Mouse (Mus musculus): Measurements from ENCODE around the gene Sost. TPM values are rescaled to one million over a fixed set of nuclear protein-coding genes. Genes with fewer than 3 reads are reported as not detected.

Sost gene
- not detected for polyA plus RNA-seq (2014; fragmentation: Illumina TruSeq; extraction: RNeasy Lipid Tissue Mini Kit (QIAGEN cat#74804); ENCODE audit: low read depth, low replicate concordance)

DNA sequence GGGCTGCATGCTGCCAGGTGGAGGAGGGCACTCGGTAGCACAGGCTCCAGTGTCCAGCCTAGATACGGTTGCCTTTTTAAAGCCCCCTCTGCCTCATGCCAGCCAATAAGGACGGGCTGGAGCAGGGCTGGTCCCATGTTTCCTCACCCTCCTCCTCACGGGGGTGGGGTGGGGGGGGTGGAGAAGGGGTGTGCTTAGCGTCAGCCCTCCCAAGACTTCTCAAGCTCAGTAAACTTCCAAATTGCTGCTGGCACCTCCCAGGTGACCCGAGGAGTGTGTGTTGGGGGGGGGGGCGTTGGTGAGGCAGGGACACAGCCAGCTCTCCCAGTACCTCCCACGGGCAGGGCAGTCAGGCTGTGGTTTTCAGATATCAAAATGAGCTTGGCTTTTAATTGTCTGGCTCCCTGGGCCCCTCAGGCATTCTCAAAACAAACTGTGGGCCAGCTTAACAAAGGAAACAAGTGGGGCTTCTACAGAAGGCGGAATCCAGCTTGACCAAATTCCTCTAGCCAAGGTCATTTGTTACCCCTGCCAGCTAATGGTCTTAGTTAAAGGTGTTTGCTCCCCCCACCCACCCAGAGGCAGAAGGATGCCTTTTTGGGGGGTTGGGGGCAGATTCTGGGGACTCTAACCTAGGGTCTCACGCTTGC lies at the start of gene Sost:
Sost (minus strand) TSS at position 51 of the 650 bp plus-strand sequence.

DNA sequence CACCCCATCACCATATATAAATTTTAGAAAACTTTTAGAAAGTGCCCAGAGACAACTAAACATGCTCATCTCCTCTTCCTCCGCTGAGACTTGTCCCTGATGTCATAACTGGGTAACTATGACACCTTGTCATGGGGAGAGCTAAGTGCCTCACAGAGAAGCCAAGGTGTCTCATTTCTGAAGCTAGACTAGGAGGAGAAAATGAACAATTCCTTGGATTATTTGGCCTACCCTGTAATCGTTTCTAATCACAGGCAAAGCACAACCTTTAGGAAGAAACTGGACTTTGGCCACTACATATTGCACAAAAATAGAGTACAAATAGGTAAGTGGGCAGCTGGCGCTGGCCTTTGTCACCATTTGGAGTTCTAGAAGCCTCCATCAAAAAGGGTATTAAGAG lies 20.1 kb upstream of the Sost start, which contains the start of gene Dusp3:
Dusp3 (minus strand) TSS at position 101 of the 400 bp plus-strand sequence.

DNA sequence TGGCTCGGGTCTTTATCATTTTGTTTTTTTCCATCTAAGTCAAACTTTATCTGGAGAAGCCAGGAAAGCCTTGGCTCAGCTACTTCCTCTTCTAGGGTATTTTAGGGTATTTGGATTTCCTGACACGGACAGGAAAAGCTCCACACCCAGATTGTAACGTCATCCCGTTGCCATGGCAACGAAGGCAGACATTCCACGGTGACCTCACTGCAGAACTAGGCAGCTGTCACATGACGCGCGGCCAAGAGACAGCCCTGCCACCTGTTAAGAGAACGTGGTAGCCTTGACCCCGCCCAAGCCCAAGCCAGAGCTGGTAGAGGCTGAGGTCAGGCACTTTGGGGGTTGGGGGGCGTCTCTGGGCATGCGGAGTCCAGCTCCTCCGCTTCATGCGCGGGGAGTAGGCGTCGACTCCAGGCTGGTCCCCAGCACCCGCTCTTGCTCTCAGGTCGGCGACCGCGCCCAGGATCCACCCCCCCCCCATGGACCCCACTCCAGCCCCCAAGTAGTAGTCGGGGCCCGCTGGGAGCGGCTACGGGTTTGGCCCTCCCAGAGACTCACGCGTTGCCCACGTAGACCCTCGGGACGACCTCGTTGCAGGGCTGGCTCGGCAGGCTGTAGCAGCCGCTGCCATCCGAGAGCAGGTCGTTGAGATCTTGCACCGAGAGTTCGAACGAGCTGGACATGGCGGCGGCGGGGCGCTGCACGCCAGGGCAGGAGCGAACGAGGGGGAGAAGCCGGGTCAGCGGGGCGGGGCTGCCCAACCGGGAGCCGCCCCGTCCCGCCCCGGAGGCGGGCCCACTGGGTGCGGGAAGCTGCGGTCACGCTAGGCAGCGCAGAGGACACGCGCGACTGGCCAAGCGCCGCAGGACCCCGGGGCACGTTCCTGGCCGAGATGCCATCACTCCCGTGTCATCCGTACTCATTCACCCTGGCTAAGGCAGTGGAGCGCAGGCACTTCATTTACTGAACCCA lies 17.5 kb upstream of the Sost start, which contains the start of gene Cfap97d1:
Cfap97d1 (plus strand) TSS at position 226 of the 972 bp plus-strand sequence.

Other genes with a start within 250 kb of the Sost start
- 6.9 TPM for gene Dhx8, start 234.1 kb downstream of the Sost start, polyA plus RNA-seq (2014; fragmentation: Illumina TruSeq; extraction: RNeasy Lipid Tissue Mini Kit (QIAGEN cat#74804); ENCODE audit: low read depth, low replicate concordance)
- not detected for gene Etv4, start 181.6 kb downstream of the Sost start, polyA plus RNA-seq (2014; fragmentation: Illumina TruSeq; extraction: RNeasy Lipid Tissue Mini Kit (QIAGEN cat#74804); ENCODE audit: low read depth, low replicate concordance)
- gene Meox1, start 72.6 kb downstream of the Sost start, polyA plus RNA-seq (2014; fragmentation: Illumina TruSeq; extraction: RNeasy Lipid Tissue Mini Kit (QIAGEN cat#74804); ENCODE audit: low read depth, low replicate concordance) = not detected
- not detected for gene Cfap97d1, start 17.3 kb upstream of the Sost start, polyA plus RNA-seq (2014; fragmentation: Illumina TruSeq; extraction: RNeasy Lipid Tissue Mini Kit (QIAGEN cat#74804); ENCODE audit: low read depth, low replicate concordance)
- gene Dusp3, start 20.0 kb upstream of the Sost start, polyA plus RNA-seq (2014; fragmentation: Illumina TruSeq; extraction: RNeasy Lipid Tissue Mini Kit (QIAGEN cat#74804); ENCODE audit: low read depth, low replicate concordance) = 14.0 TPM
- gene Mpp3, start 61.4 kb upstream of the Sost start, polyA plus RNA-seq (2014; fragmentation: Illumina TruSeq; extraction: RNeasy Lipid Tissue Mini Kit (QIAGEN cat#74804); ENCODE audit: low read depth, low replicate concordance) = not detected
- 8.8 TPM for gene Cd300lg, start 74.5 kb upstream of the Sost start, polyA plus RNA-seq (2014; fragmentation: Illumina TruSeq; extraction: RNeasy Lipid Tissue Mini Kit (QIAGEN cat#74804); ENCODE audit: low read depth, low replicate concordance)
- not detected for gene Mpp2, start 121.5 kb upstream of the Sost start, polyA plus RNA-seq (2014; fragmentation: Illumina TruSeq; extraction: RNeasy Lipid Tissue Mini Kit (QIAGEN cat#74804); ENCODE audit: low read depth, low replicate concordance)
- gene Ppy, start 134.3 kb upstream of the Sost start, polyA plus RNA-seq (2014; fragmentation: Illumina TruSeq; extraction: RNeasy Lipid Tissue Mini Kit (QIAGEN cat#74804); ENCODE audit: low read depth, low replicate concordance) = not detected
- gene Pyy, start 140.8 kb upstream of the Sost start, polyA plus RNA-seq (2014; fragmentation: Illumina TruSeq; extraction: RNeasy Lipid Tissue Mini Kit (QIAGEN cat#74804); ENCODE audit: low read depth, low replicate concordance) = not detected
- gene Nags, start 178.5 kb upstream of the Sost start, polyA plus RNA-seq (2014; fragmentation: Illumina TruSeq; extraction: RNeasy Lipid Tissue Mini Kit (QIAGEN cat#74804); ENCODE audit: low read depth, low replicate concordance) = 3.0 TPM
- gene Tmem101, start 189.4 kb upstream of the Sost start, polyA plus RNA-seq (2014; fragmentation: Illumina TruSeq; extraction: RNeasy Lipid Tissue Mini Kit (QIAGEN cat#74804); ENCODE audit: low read depth, low replicate concordance) = 1.9 TPM
- gene Lsm12, start 218.3 kb upstream of the Sost start, polyA plus RNA-seq (2014; fragmentation: Illumina TruSeq; extraction: RNeasy Lipid Tissue Mini Kit (QIAGEN cat#74804); ENCODE audit: low read depth, low replicate concordance) = 28.2 TPM
- not detected for gene G6pc3, start 222.6 kb upstream of the Sost start, polyA plus RNA-seq (2014; fragmentation: Illumina TruSeq; extraction: RNeasy Lipid Tissue Mini Kit (QIAGEN cat#74804); ENCODE audit: low read depth, low replicate concordance)